Mouse (Mus musculus) midbrain, embryonic 14.5 days (tissue): ENCODE measurements at regions not wholly inside any gene's neighbourhood (a gene's known extent, or its start where the extent isn't known, plus 50 kb on each side); places are given as distances from the start of the nearest gene placed in this dataset.

ENCODE experiments used
- ATAC-seq: fragments of 200-750 bp; cut with Nextera tagmentation; 2 replicates; pipeline ENCODE4 v1.8.0; 2017; ENCODE audit warnings: moderate number of reproducible peaks, moderate library complexity; ENCODE audit not compliant: low FRiP score, low TSS enrichment
- DNase-seq: peaks from one replicate; pipeline ENCODE4 v3.0.0-alpha.2; 2015
- H3K27ac ChIP-seq: fragments of 300-500 bp; sonication (generic); replicated peaks from 2 replicates; pipeline ENCODE4 v1.5.1; 2014; ENCODE audit warnings: mild to moderate bottlenecking, low read depth, low read length, moderate library complexity
- H3K27me3 ChIP-seq: fragments of 300-500 bp; sonication (generic); 2 replicates; pipeline ENCODE4 v1.6.1; 2014; ENCODE audit warnings: low read length, control low read depth, mixed read lengths; ENCODE audit not compliant: control insufficient read depth, insufficient read depth
- H3K36me3 ChIP-seq: fragments of 300-500 bp; sonication (generic); 2 replicates; pipeline ENCODE4 v1.6.1; 2014; ENCODE audit warnings: low read length, control low read depth; ENCODE audit not compliant: control insufficient read depth, insufficient read depth
- H3K4me1 ChIP-seq: fragments of 300-500 bp; sonication (generic); 2 replicates; pipeline ENCODE4 v1.6.1; 2014; ENCODE audit warnings: mild to moderate bottlenecking, antibody characterized with exemption, low read length, control low read depth; ENCODE audit not compliant: control insufficient read depth, insufficient read depth
- H3K4me2 ChIP-seq: fragments of 300-500 bp; sonication (generic); 2 replicates; pipeline ENCODE4 v1.6.1; 2014; ENCODE audit warnings: mild to moderate bottlenecking, low read length, moderate library complexity
- H3K4me3 ChIP-seq: fragments of 300-500 bp; sonication (generic); replicated peaks from 2 replicates; pipeline ENCODE4 v1.5.1; 2014; ENCODE audit warnings: low read depth, low read length
- H3K9ac ChIP-seq: fragments of 300-500 bp; sonication (generic); replicated peaks from 2 replicates; pipeline ENCODE4 v1.6.1; 2014; ENCODE audit warnings: mild to moderate bottlenecking, low read length, moderate library complexity
- H3K9me3 ChIP-seq: fragments of 300-500 bp; sonication (generic); 2 replicates; pipeline ENCODE4 v1.6.1; 2016; ENCODE audit warnings: low read length, control low read depth, mixed read lengths; ENCODE audit not compliant: control insufficient read depth
- WGBS: fragments of 180-500 bp; shearing (Covaris S2); extraction: QIAGEN DNeasy Blood & Tissue Kit; methylation state at CpG from one replicate; pipeline ENCODE4 v1.1.7; 2014; 5-methylcytosine and 5-hydroxymethylcytosine counted together

GRCm38 (mm10) chr10:16640136-16640535 is 1082.9 kb upstream of the Cited2 start:
- no peak for ATAC-seq
- no peaks in the 10 kb centered on the region for H3K9me3 ChIP-seq
- no peak overlapping the region for H3K4me3 ChIP-seq
- DNase-seq: no peak
- 44% methylated on average over 4 of the region's 4 CpGs for WGBS
- H3K4me2 ChIP-seq: no peak overlapping the region
- no peaks in the 10 kb centered on the region for H3K36me3 ChIP-seq
- H3K4me1 ChIP-seq: no peaks in the 10 kb centered on the region
- no peak overlapping the region for H3K9ac ChIP-seq
- no peaks in the 10 kb centered on the region for H3K27me3 ChIP-seq
- no peak overlapping the region for H3K27ac ChIP-seq

DNA sequence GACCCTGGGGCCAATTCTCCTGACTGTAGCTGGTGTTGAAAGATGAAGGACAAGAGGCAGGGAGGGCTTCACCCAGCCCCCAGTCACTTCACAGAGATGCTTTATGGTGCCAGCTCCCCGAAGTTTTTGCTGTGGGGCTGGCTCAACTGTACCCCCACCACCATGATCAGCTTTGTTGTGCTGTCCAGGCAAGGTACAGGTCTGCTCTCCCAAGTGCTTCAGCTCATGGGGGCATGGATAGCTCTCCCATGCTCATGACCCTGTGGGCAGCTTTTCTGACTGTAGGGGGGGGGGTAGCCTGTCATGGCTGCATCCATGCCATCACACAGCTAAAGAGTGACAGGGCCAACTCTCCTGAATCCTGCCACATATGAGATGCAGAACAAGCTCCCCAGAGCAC is 1072.9 kb upstream of the Cited2 start:
- H3K27me3 ChIP-seq: no peaks in the 10 kb centered on the region
- no peak; the same call in 1 of the 2 replicates for ATAC-seq
- 73% methylated on average over 1 of the region's 1 CpGs for WGBS
- no peaks in the 10 kb centered on the region for H3K9me3 ChIP-seq
- H3K9ac ChIP-seq: no peak overlapping the region
- no peak overlapping the region for H3K4me2 ChIP-seq
- no peak overlapping the region for H3K4me3 ChIP-seq
- H3K27ac ChIP-seq: no peak overlapping the region
- no peaks in the 10 kb centered on the region for H3K36me3 ChIP-seq
- no peaks in the 10 kb centered on the region for H3K4me1 ChIP-seq
- DNase-seq: no peak

DNA sequence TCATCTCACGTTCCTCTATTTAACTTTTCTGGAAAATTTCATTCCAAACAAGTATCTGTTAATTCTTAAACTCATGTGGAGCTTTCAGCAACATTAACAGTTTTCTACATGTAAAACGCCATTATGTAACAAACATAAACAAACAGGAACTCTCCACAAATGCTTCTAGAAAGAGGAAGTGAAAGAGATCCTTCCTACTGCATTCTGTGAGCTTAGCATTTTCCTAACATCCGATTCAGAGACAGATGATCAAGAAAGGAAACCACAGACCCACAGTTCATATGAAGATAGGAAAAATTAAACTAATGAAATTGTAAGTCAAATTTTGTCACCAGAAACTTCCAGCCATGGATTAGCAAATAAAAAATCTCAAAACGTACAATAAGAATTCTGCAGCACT is 1070.6 kb upstream of the Cited2 start:
- ATAC-seq: no peak
- H3K9me3 ChIP-seq: no peaks in the 10 kb centered on the region

GRCm38 (mm10) chr10:16664483-16664882 is 1058.5 kb upstream of the Cited2 start:
- Histone ChIP-seq H3K9ac (no peak overlapping the region), H3K4me3 (no peak overlapping the region), H3K4me1 (no peaks in the 10 kb centered on the region), H3K4me2 (no peak overlapping the region), H3K27ac (no peak overlapping the region; the same call in 1 of the 2 replicates), H3K27me3 (no peaks in the 10 kb centered on the region), H3K9me3 (no peaks in the 10 kb centered on the region), H3K36me3 (no peaks in the 10 kb centered on the region)
- DNase-seq: peak; percentile 48
- ATAC-seq: peak; percentile 62
- 27% methylated on average over 1 of the region's 1 CpGs for WGBS

More for the DNA sequence above, 1070.6 kb upstream of the Cited2 start:
- Histone ChIP-seq H3K4me3 (no peak overlapping the region), H3K4me1 (no peaks in the 10 kb centered on the region), H3K4me2 (no peak overlapping the region), H3K36me3 (no peaks in the 10 kb centered on the region), H3K9ac (no peak overlapping the region), H3K27me3 (no peaks in the 10 kb centered on the region), H3K27ac (no peak overlapping the region)
- DNase-seq: no peak
- 90% methylated on average over 4 of the region's 4 CpGs for WGBS

DNA sequence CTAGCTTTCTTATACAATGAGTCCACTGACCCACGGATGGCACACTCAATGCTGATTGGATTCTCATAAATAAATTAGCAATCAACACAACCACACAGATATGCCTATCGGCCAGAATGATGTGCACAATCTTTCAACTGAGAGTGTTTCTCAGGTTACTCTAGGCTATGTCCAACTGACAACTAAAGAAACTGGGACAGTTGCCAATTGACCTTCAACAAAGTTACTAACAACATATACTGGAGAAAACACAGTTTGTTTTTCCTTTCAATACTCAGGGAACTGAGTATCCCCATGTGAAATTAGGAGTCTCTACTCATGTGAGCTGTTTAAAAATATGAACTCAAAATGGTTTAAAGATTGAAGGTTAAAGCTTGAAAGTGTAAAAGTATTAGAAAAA is 1052.7 kb upstream of the Cited2 start:
- no peaks in the 10 kb centered on the region for H3K4me1 ChIP-seq
- no peak overlapping the region for H3K4me2 ChIP-seq
- ATAC-seq (no peak), DNase-seq (no peak)
- no peaks in the 10 kb centered on the region for H3K36me3 ChIP-seq
- H3K27ac ChIP-seq: no peak overlapping the region
- no peak overlapping the region for H3K4me3 ChIP-seq
- no peaks in the 10 kb centered on the region for H3K9me3 ChIP-seq
- H3K27me3 ChIP-seq: no peaks in the 10 kb centered on the region
- no peak overlapping the region for H3K9ac ChIP-seq
- WGBS: 70% methylated on average over 2 of the region's 2 CpGs

DNA sequence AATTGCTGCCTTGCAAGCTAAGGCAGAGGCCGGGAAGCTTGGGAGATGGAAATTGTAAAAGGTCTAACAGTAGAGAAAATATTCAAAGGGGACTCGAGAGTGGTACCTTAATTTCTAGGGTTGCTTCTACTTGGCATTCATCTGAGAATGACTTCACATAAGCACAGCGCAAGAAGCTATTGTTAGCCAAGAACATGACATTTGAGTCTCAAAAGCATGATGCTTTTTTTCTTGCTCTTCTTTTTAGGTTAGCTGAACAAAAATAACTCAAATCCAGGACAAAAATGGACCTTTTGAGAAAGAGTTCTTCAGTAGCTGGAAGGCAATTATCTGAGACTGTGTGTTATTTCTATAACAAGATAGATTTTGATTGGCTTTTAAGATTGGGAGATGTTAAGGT is 1042.0 kb upstream of the Cited2 start:
- Histone ChIP-seq H3K36me3 (no peaks in the 10 kb centered on the region), H3K27me3 (no peaks in the 10 kb centered on the region), H3K4me2 (no peak overlapping the region), H3K9ac (no peak overlapping the region), H3K9me3 (no peaks in the 10 kb centered on the region), H3K27ac (no peak overlapping the region), H3K4me3 (no peak overlapping the region), H3K4me1 (no peaks in the 10 kb centered on the region)
- 82% methylated on average over 3 of the region's 3 CpGs for WGBS
- ATAC-seq: no peak
- no peak for DNase-seq

DNA sequence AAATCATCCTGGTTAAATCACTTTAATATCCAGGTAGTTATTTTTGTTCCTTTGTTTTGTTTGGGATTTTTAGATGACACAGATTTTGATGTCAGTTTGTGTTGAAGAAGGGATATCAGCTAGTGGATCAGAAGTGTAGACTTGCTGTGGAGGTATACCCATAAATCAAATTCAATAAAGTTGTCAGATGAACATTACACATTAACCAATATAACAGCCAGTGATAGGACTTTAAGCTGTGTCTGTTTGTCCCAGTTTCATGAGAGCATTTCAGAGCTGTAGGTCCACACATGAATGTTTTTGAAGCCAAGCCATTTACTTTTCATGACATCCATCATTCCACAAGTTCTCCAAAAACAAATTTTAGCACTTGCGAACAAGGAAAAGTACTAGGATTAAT is 1037.7 kb upstream of the Cited2 start:
- H3K27ac ChIP-seq: no peak overlapping the region
- H3K27me3 ChIP-seq: no peaks in the 10 kb centered on the region
- DNase-seq: no peak
- 98% methylated on average over 1 of the region's 1 CpGs for WGBS
- H3K4me3 ChIP-seq: no peak overlapping the region
- H3K36me3 ChIP-seq: no peaks in the 10 kb centered on the region
- H3K4me2 ChIP-seq: no peak overlapping the region
- no peaks in the 10 kb centered on the region for H3K9me3 ChIP-seq
- H3K9ac ChIP-seq: no peak overlapping the region
- H3K4me1 ChIP-seq: no peaks in the 10 kb centered on the region
- ATAC-seq: no peak

DNA sequence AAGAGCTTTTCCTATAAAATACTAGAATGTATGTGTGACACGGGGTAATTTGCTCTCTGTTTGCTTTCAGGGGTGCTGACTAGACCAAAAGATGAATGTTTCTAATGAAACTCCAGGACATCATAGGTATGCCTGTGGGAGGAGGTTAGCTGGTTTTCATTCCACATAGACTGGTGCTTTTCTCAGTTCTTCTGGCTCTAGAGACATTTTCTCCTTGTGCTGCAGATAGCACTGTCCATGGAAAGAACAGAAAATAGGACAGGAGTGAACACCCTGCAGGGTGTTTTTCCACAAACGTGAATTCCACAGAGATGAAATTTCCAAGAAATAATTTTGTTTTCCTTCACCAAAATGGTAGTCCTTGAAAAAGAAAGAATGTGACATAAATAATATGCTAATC is 1016.0 kb upstream of the Cited2 start:
- Histone ChIP-seq H3K27me3 (no peaks in the 10 kb centered on the region), H3K4me1 (no peaks in the 10 kb centered on the region), H3K9me3 (no peaks in the 10 kb centered on the region), H3K36me3 (no peaks in the 10 kb centered on the region), H3K4me2 (no peak overlapping the region), H3K9ac (no peak overlapping the region), H3K4me3 (no peak overlapping the region), H3K27ac (no peak overlapping the region)
- ATAC-seq (no peak), DNase-seq (no peak)
- 75% methylated on average over 2 of the region's 2 CpGs for WGBS

DNA sequence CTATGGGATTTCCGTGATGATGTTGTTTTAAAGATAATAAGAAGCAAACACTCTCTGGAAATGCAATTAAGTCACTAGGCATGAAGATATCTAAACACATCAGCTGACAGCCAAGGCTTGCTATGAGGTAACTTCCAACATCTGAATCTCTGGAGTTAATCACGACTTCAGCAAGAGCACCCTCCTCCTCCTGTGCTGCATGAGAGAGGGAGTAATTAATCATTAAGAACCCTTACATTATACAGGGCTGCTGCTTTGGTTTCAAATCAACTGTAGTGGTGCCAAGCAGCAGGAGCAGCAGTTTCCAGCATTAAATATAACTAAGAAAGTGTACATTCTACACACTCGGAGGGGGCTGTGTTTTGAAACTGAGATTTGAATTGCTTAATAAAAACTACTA is 1009.9 kb upstream of the Cited2 start:
- no peak for DNase-seq
- 76% methylated on average over 3 of the region's 3 CpGs for WGBS
- no peaks in the 10 kb centered on the region for H3K9me3 ChIP-seq
- no peaks in the 10 kb centered on the region for H3K36me3 ChIP-seq
- no peak overlapping the region for H3K4me3 ChIP-seq
- H3K27me3 ChIP-seq: no peaks in the 10 kb centered on the region
- no peak overlapping the region for H3K27ac ChIP-seq
- H3K4me1 ChIP-seq: no peaks in the 10 kb centered on the region
- ATAC-seq: no peak
- no peak overlapping the region for H3K4me2 ChIP-seq
- H3K9ac ChIP-seq: no peak overlapping the region
